Mouse (Mus musculus) bone marrow, adult 2 months (tissue): ENCODE results near the gene Taar2.

Source experiments
- CTCF ChIP-seq: fragments of 200-500 bp; IDR thresholded peaks from 2 replicates; pipeline ENCODE4 v1.5.1; 2011; ENCODE audit warnings: low read length, control low read depth; ENCODE audit not compliant: control insufficient read depth, insufficient read depth
- POLR2A ChIP-seq: fragments of 200-500 bp; IDR thresholded peaks from 2 replicates; pipeline ENCODE4 v1.6.1; 2011; ENCODE audit warnings: low read depth, mild to moderate bottlenecking, control low read depth, low read length, borderline replicate concordance; ENCODE audit not compliant: control insufficient read depth

DNA sequence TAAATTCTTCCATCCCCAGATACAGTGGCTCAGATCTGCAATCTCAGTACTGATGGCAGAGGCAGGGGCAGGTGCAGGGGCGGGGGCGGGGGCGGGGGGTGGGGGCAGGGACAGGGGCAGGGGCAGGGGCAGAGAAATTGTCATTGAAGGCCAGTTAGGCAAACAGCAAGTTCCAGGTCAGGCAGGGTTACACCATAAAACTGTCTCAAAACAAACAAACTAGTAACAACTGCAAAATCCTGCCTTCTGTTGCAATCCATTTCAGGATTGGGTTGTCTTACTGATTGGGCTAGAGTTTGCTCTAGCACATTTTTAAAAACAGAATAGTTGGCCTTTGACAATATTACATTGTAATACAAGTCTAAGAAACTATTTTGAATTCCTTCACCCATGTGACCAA, 15.9 kb upstream of the Taar2 start:
- TF ChIP-seq POLR2A = no peak
- no peak for TF ChIP-seq CTCF
